Mouse (Mus musculus) neural tube, embryonic 14.5 days (tissue): ENCODE results near the gene Cd40. TPM values are rescaled to one million over a fixed set of nuclear protein-coding genes. Genes with fewer than 3 reads are reported as not detected.
A peak's percentile ranks its signal among the peaks of the same experiment; 100 is the strongest.

Experiments
- ATAC-seq: fragments of 200-750 bp; cut with Nextera tagmentation; 2 replicates; pipeline ENCODE4 v1.8.0; 2017; ENCODE audit warnings: low read depth, mild to moderate bottlenecking, moderate TSS enrichment, moderate library complexity
- H3K27ac ChIP-seq: fragments of 300-500 bp; sonication (generic); 2 replicates; pipeline ENCODE4 v1.5.1; 2014; ENCODE audit warnings: low read depth, mild to moderate bottlenecking, control low read depth, low read length, moderate library complexity, mixed read lengths
- H3K27me3 ChIP-seq: fragments of 300-500 bp; sonication (generic); 2 replicates; pipeline ENCODE4 v1.6.1; 2014; ENCODE audit warnings: low read length; ENCODE audit not compliant: control insufficient read depth, insufficient read depth
- H3K36me3 ChIP-seq: fragments of 300-500 bp; sonication (generic); 2 replicates; pipeline ENCODE4 v1.6.1; 2014; ENCODE audit warnings: low read length, mixed read lengths; ENCODE audit not compliant: control insufficient read depth, insufficient read depth
- H3K4me1 ChIP-seq: fragments of 300-500 bp; sonication (generic); 2 replicates; pipeline ENCODE4 v1.6.1; 2014; ENCODE audit warnings: low read length; ENCODE audit not compliant: control insufficient read depth, insufficient read depth
- H3K4me2 ChIP-seq: fragments of 300-500 bp; sonication (generic); 2 replicates; pipeline ENCODE4 v1.6.1; 2014; ENCODE audit warnings: mild to moderate bottlenecking, low read depth, low read length, control low read depth
- H3K4me3 ChIP-seq: fragments of 300-500 bp; sonication (generic); 2 replicates; pipeline ENCODE4 v1.5.1; 2014; ENCODE audit warnings: low read depth, low read length, control low read depth, mixed read lengths
- H3K9ac ChIP-seq: fragments of 300-500 bp; sonication (generic); replicated peaks from 2 replicates; pipeline ENCODE4 v1.6.1; 2014; ENCODE audit warnings: low read depth, mild to moderate bottlenecking, control low read depth, low read length, mixed read lengths
- H3K9me3 ChIP-seq: fragments of 300-500 bp; sonication (generic); 2 replicates; pipeline ENCODE4 v1.6.1; 2016; ENCODE audit warnings: low read length; ENCODE audit not compliant: control insufficient read depth
- WGBS: fragments of 180-500 bp; shearing (Covaris S2); extraction: QIAGEN DNeasy Blood & Tissue Kit; methylation state at CpG from one replicate; pipeline ENCODE4 v1.1.7; 2014; 5-methylcytosine and 5-hydroxymethylcytosine counted together
- polyA plus RNA-seq: library from polyadenylated mRNA; unstranded; fragments of >200 nt; fragmentation: Nextera tagmentation; extraction: Ambion mirVana; gene quantifications from 2 replicates; pipeline ENCODE4 v1.2.1, GENCODE M21; 2014

Cd40 gene
- polyA plus RNA-seq, 1 experiment from 2014 or later, result 5.5 TPM

DNA sequence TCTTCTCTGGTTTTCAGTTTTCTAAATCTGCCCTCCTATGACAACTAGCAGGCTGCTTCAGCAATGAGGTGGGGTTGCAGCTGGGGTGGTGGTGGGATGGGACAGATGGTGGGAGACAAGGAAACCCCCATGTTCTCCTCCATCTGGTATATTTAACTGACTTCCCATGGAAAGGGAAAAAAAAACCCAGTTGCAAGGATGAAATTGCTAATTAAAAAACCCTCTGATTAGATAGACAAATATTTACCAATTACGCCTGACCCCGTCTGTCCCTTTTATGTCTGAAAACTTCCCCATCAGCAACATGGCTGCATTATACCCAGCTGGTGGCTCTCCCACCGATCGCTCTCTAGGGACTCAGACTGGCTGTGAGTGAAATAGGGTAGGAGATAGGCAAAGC, 31.2 kb downstream of the Cd40 start:
- WGBS, result 69% methylated on average over 4 of the region's 4 CpGs
- Histone ChIP-seq H3K9ac (no peak overlapping the region), H3K4me2 (no peak overlapping the region), H3K4me3 (no peak overlapping the region), H3K36me3 (no peaks in the 10 kb centered on the region), H3K9me3 (no peaks in the 10 kb centered on the region), H3K27ac (no peak overlapping the region), H3K27me3 (no peaks in the 10 kb centered on the region), H3K4me1 (no peaks in the 10 kb centered on the region)
- no peak for ATAC-seq

DNA sequence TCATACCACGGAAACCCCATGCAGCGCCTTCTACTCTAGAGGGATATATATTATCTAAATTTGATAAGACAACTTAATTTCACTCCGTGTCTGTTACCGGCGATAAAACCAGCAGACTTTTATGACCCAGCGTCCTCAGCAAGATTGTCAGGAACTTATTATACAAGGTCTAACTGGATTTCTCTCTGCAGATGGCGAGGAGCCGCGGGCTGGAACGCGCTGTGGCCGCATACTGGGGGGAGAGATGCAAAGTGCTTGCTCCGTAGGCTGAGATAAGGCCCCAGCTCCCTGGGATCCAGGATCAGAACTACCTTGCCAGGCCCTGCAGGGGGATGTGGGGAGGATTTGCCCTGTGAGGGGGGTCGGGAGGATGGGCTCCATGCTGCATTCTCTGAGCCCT, 34.0 kb downstream of the Cd40 start:
- Histone ChIP-seq H3K4me2 (no peak overlapping the region), H3K4me3 (no peak overlapping the region), H3K9me3 (no peaks in the 10 kb centered on the region), H3K27ac (no peak overlapping the region), H3K36me3 (no peaks in the 10 kb centered on the region), H3K4me1 (no peaks in the 10 kb centered on the region), H3K27me3 (no peaks in the 10 kb centered on the region), H3K9ac (no peak overlapping the region)
- 23% methylated on average over 14 of the region's 14 CpGs for WGBS
- no peak for ATAC-seq

DNA sequence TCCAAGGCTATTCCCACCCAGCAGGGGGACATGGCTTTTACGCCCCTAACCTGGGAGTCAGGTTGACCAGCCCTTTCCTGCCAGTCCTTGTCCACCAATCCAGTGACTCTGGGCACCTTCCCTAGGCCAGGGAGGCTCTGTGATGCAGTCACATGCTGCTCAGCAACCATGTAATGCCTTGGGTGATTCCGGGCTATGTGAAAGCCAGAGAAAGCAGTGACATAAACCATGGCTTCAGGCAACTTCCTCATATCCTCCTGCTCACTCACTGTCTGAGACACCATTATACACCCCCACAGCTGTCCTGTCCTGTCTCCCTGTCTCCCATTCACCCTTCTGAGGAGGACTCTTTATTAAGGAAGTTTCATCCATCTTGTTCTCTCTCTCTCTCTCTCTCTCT, 35.2 kb downstream of the Cd40 start, which contains the start of gene 1700025C18Rik:
Gene 1700025C18Rik, minus strand, starts transcription at position 101 of the 400 bp plus-strand sequence.
- peaks cover 1% of the 10 kb centered on the region; the same call in 1 of the 2 replicates for H3K4me1 ChIP-seq
- no peak within 1 kb of the TSS for H3K4me2 ChIP-seq
- no peaks in the 10 kb centered on the region for H3K36me3 ChIP-seq
- WGBS, result 83% methylated on average over 2 of the region's 2 CpGs
- H3K9me3 ChIP-seq, result no peaks in the 10 kb centered on the region
- no peak for ATAC-seq
- H3K4me3 ChIP-seq, result no peak within 1 kb of the TSS
- H3K27me3 ChIP-seq, result no peaks in the 10 kb centered on the region
- no peak within 1 kb of the TSS for H3K27ac ChIP-seq
- no peak within 1 kb of the TSS for H3K9ac ChIP-seq

DNA sequence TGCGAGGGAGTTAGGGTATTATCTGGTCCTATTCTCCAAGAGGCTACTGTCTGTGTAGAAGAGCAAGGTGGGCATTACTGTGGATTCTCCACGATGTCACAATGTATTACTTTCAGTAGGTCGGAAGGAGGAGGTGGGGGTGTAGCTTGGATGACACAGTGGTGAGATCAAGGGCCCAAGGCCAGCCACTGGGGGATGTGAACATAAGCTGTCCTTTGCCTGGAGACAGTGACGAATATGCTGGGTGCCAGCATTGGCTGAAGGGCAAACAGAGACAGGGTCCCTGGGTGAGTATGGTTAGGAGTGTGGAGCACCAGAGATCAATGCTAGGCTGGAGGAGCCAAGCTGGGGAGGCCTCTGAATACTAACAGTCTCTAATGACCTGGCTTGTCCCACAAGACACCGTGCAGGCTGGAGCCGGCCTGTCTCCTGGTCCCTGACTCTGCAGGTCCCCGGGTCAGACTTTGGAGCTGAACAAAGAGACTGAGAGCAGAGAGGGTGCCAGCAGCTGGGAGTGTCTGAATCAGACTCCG, 36.1 kb downstream of the Cd40 start:
- peaks cover 10% of the 10 kb centered on the region for H3K4me1 ChIP-seq
- H3K4me3 ChIP-seq, result no peak overlapping the region
- H3K9me3 ChIP-seq, result no peaks in the 10 kb centered on the region
- ATAC-seq, result no peak
- H3K9ac ChIP-seq, result no peak overlapping the region
- no peak overlapping the region for H3K27ac ChIP-seq
- WGBS, result 71% methylated on average over 8 of the region's 8 CpGs
- H3K4me2 ChIP-seq, result no peak overlapping the region
- H3K36me3 ChIP-seq, result no peaks in the 10 kb centered on the region
- H3K27me3 ChIP-seq, result no peaks in the 10 kb centered on the region

DNA sequence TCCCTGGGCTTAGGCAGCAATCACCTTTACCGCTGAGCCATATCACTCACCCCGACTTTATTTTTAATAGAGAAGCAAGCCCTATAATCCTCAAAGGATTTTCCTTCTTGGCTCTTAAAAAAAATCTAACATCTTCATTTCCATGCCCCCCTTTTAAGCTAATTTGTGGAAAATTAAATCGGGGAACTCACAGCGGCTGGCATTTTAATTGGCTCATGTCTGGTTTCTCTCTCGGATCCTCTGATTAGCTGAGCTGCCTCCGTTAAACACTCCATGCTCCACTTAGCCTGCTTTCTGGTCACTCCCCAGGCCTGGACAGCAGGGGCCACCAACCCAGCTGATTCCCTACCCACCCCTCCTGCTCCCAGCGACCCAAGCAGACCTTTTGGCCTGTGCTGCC, 37.0 kb downstream of the Cd40 start:
- no peaks in the 10 kb centered on the region for H3K9me3 ChIP-seq
- H3K4me2 ChIP-seq, result no peak overlapping the region
- H3K27ac ChIP-seq, result no peak overlapping the region
- H3K4me3 ChIP-seq, result no peak overlapping the region
- H3K4me1 ChIP-seq, result peaks cover 12% of the 10 kb centered on the region
- 64% methylated on average over 7 of the region's 7 CpGs for WGBS
- no peak for ATAC-seq
- H3K9ac ChIP-seq, result no peak overlapping the region
- no peaks in the 10 kb centered on the region for H3K36me3 ChIP-seq
- no peaks in the 10 kb centered on the region for H3K27me3 ChIP-seq

DNA sequence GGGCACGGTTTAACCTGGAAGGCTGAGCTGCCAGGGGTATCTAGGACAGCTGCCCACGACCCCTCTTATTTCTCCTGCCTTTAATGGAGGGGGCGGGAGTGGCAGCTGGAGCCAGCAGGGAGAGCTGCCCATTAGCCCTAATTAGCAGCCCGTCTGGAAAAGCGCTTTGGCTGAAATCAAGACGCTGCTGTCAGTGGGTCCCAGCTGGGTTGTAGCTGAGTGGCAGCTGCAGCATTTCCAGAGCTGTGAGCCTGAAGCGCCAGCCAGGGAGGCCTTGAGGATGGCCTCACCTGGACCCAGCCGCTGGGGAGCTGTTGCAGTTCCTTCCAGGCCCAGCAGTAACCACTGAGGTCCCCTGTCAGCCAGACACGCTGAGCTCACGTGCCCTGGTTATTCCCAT, 40.9 kb downstream of the Cd40 start:
- Histone ChIP-seq H3K9me3 (no peaks in the 10 kb centered on the region), H3K27ac (peak overlapping the region; percentile 23; the same call in 1 of the 2 replicates), H3K27me3 (peaks cover 9% of the 10 kb centered on the region; the same call in 1 of the 2 replicates), H3K36me3 (no peaks in the 10 kb centered on the region), H3K4me1 (peaks cover 12% of the 10 kb centered on the region), H3K4me2 (no peak overlapping the region), H3K4me3 (no peak overlapping the region), H3K9ac (no peak overlapping the region)
- ATAC-seq, result peak; percentile 42; the same call in 1 of the 2 replicates
- 8% methylated on average over 10 of the region's 10 CpGs for WGBS

DNA sequence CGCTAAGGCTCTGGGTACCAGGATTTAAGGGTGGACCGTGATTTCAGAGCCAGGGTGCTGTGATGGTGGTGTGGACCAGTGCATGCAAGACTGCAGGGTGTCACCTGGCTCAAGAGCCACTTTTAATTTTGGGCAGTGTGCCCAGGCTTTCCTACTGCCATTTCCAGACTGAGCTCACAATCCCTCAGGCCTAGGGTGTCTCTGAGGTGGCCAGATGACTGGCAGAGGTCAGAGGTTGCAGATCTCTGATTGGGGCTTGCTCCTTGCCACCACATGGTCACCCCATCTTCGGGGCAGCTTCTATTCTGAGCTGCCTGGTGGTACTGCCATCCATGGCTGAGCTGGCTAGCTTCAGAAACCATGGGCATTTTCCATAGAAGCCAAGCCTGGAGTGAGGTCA, 43.4 kb downstream of the Cd40 start:
- WGBS, result 81% methylated on average over 3 of the region's 3 CpGs
- Histone ChIP-seq H3K27me3 (peaks cover 13% of the 10 kb centered on the region; the same call in 1 of the 2 replicates), H3K4me3 (no peak overlapping the region), H3K9me3 (no peaks in the 10 kb centered on the region), H3K4me2 (no peak overlapping the region), H3K9ac (no peak overlapping the region), H3K27ac (no peak overlapping the region), H3K4me1 (peaks cover 12% of the 10 kb centered on the region), H3K36me3 (no peaks in the 10 kb centered on the region)
- no peak for ATAC-seq

DNA sequence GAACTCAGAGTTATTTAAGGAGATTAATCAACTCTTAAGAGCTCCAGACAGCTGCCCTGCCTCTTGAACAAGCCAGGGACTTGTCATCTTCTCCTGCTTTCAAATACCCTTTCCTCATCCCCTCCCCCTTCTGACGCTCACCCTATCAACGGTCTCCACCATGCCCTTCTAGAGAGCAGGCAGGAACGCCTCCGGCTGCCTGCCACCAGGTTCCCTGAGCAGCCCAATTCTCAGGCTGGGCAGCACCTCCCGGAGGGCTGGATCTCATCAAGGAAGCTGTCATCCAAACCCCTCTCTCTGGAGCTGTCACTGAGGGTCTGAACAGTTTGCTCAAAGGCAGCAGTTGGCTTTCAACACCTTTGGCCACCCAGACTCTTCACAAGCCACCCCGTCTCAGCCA, 45.3 kb downstream of the Cd40 start:
- no peak overlapping the region for H3K9ac ChIP-seq
- ATAC-seq, result no peak

DNA sequence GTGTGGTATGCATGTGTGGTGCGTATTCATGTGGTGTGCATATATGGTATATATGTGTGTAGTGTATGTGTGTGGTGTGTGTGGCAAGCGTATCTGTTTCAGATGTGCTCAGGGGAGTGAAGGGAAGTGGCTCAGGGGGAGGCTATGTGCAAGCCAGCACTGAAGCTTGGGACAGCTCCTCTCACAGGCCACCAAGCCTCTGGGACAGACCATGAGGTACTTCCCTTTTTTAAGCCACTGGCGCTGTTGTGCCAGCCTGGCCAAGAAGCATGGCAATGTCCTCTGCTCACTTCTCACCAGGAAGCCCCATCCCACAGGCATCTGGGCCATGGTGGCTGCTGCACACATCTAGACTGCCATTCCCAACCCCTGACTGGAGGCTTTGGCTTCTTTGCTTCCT, 47.5 kb downstream of the Cd40 start:
- no peak overlapping the region for H3K9ac ChIP-seq
- H3K27ac ChIP-seq, result no peak overlapping the region; the same call in 1 of the 2 replicates
- no peaks in the 10 kb centered on the region for H3K36me3 ChIP-seq
- no peaks in the 10 kb centered on the region for H3K9me3 ChIP-seq
- H3K4me1 ChIP-seq, result peaks cover 14% of the 10 kb centered on the region
- no peak for ATAC-seq
- 91% methylated on average over 3 of the region's 3 CpGs for WGBS
- no peak overlapping the region for H3K4me2 ChIP-seq
- no peak overlapping the region for H3K4me3 ChIP-seq
- peaks cover 13% of the 10 kb centered on the region; the same call in 1 of the 2 replicates for H3K27me3 ChIP-seq

More for the DNA sequence above, 45.3 kb downstream of the Cd40 start:
- H3K27ac ChIP-seq, result no peak overlapping the region
- peaks cover 13% of the 10 kb centered on the region; the same call in 1 of the 2 replicates for H3K27me3 ChIP-seq
- 17% methylated on average over 6 of the region's 6 CpGs for WGBS
- H3K9me3 ChIP-seq, result no peaks in the 10 kb centered on the region
- no peak overlapping the region for H3K4me3 ChIP-seq
- no peaks in the 10 kb centered on the region for H3K36me3 ChIP-seq
- no peak overlapping the region for H3K4me2 ChIP-seq
- peaks cover 16% of the 10 kb centered on the region for H3K4me1 ChIP-seq
